Mouse (Mus musculus) stomach, embryonic 14.5 days (tissue): ENCODE results near the gene Fbl. TPM values are rescaled to one million over a fixed set of nuclear protein-coding genes. Genes with fewer than 3 reads are reported as not detected.

Experiments
- ATAC-seq: fragments of 200-750 bp; cut with Nextera tagmentation; 2 replicates; pipeline ENCODE4 v1.8.0; 2017; ENCODE audit warnings: low read depth, moderate TSS enrichment; ENCODE audit not compliant: insufficient number of reproducible peaks, insufficient read depth, low FRiP score
- H3K27ac ChIP-seq: fragments of 300-500 bp; sonication (generic); 2 replicates; pipeline ENCODE4 v1.5.1; 2014; ENCODE audit warnings: mild to moderate bottlenecking, low read length, moderate library complexity, mixed read lengths
- H3K27me3 ChIP-seq: fragments of 300-500 bp; sonication (generic); 2 replicates; pipeline ENCODE4 v1.6.1; 2014; ENCODE audit warnings: low read length, control low read depth, mixed read lengths; ENCODE audit not compliant: control insufficient read depth, insufficient read depth
- H3K36me3 ChIP-seq: fragments of 300-500 bp; sonication (generic); 2 replicates; pipeline ENCODE4 v1.6.1; 2014; ENCODE audit warnings: mild to moderate bottlenecking, control low read depth, low read length, moderate library complexity, mixed read lengths; ENCODE audit not compliant: control insufficient read depth, insufficient read depth
- H3K4me1 ChIP-seq: fragments of 300-500 bp; sonication (generic); 2 replicates; pipeline ENCODE4 v1.6.1; 2014; ENCODE audit warnings: low read length, control low read depth, mixed read lengths; ENCODE audit not compliant: control insufficient read depth, insufficient read depth
- H3K4me2 ChIP-seq: fragments of 300-500 bp; sonication (generic); replicated peaks from 2 replicates; pipeline ENCODE4 v1.6.1; 2014; ENCODE audit warnings: low read depth, low read length, control low read depth
- H3K4me3 ChIP-seq: fragments of 300-500 bp; sonication (generic); 2 replicates; pipeline ENCODE4 v1.5.1; 2014; ENCODE audit warnings: low read depth, low read length, control low read depth
- H3K9ac ChIP-seq: fragments of 300-500 bp; sonication (generic); replicated peaks from 2 replicates; pipeline ENCODE4 v1.6.1; 2014; ENCODE audit warnings: low read depth, mild to moderate bottlenecking, control low read depth, low read length, moderate library complexity, mixed read lengths
- H3K9me3 ChIP-seq: fragments of 300-500 bp; sonication (generic); 2 replicates; pipeline ENCODE4 v1.6.1; 2016; ENCODE audit warnings: low read depth, low read length, control low read depth; ENCODE audit not compliant: control insufficient read depth
- WGBS: fragments of 180-500 bp; shearing (Covaris S2); extraction: QIAGEN DNeasy Blood & Tissue Kit; methylation state at CpG from one replicate; pipeline ENCODE4 v1.1.7; 2014; 5-methylcytosine and 5-hydroxymethylcytosine counted together
- polyA plus RNA-seq: library from polyadenylated mRNA; unstranded; fragments of >200 nt; fragmentation: Nextera tagmentation; extraction: Ambion mirVana; gene quantifications from 2 replicates; pipeline ENCODE4 v1.2.1, GENCODE M21; 2014

Gene Fbl
- polyA plus RNA-seq, 1 experiment from 2014 or later: 41.8 TPM

GRCm38 (mm10) chr7:28159893-28160292, 9.6 kb upstream of the Fbl start:
- H3K9ac ChIP-seq: no peak overlapping the region
- WGBS: 79% methylated on average over 3 of the region's 3 CpGs
- no peak overlapping the region for H3K4me2 ChIP-seq
- H3K4me3 ChIP-seq: no peak overlapping the region
- no peaks in the 10 kb centered on the region for H3K4me1 ChIP-seq
- no peak overlapping the region for H3K27ac ChIP-seq
- no peaks in the 10 kb centered on the region for H3K9me3 ChIP-seq
- H3K27me3 ChIP-seq: no peaks in the 10 kb centered on the region
- no peaks in the 10 kb centered on the region for H3K36me3 ChIP-seq
- ATAC-seq: no peak

- 44% methylated on average over 9 of the region's 9 CpGs for WGBS
- H3K9me3 ChIP-seq: no peaks in the 10 kb centered on the region
- H3K27me3 ChIP-seq: no peaks in the 10 kb centered on the region
- H3K4me1 ChIP-seq: no peaks in the 10 kb centered on the region
- H3K27ac ChIP-seq: no peak overlapping the region
- no peak overlapping the region for H3K9ac ChIP-seq
- no peak overlapping the region for H3K4me3 ChIP-seq
- H3K4me2 ChIP-seq: no peak overlapping the region
- no peak for ATAC-seq
- H3K36me3 ChIP-seq: no peaks in the 10 kb centered on the region
Measured at GRCm38 (mm10) chr7:28161163-28161749, 8.3 kb upstream of the Fbl start.

- no peaks in the 10 kb centered on the region for H3K36me3 ChIP-seq
- no peak overlapping the region for H3K4me3 ChIP-seq
- no peak overlapping the region for H3K27ac ChIP-seq
- H3K9me3 ChIP-seq: no peaks in the 10 kb centered on the region
- WGBS: 79% methylated on average over 6 of the region's 6 CpGs
- peaks cover 4% of the 10 kb centered on the region for H3K4me1 ChIP-seq
- H3K27me3 ChIP-seq: no peaks in the 10 kb centered on the region
- no peak for ATAC-seq
- H3K4me2 ChIP-seq: no peak overlapping the region
- no peak overlapping the region for H3K9ac ChIP-seq
Measured at GRCm38 (mm10) chr7:28165406-28165805, 4.1 kb upstream of the Fbl start.

GRCm38 (mm10) chr7:28168320-28169115, 992 bp upstream of the Fbl start:
- WGBS: 9% methylated on average over 9 of the region's 9 CpGs

GRCm38 (mm10) chr7:28175358-28175757, 5.8 kb downstream of the Fbl start:
- no peak overlapping the region for H3K4me2 ChIP-seq
- H3K4me3 ChIP-seq: no peak overlapping the region
- WGBS: 87% methylated on average over 4 of the region's 4 CpGs
- no peaks in the 10 kb centered on the region for H3K27me3 ChIP-seq
- ATAC-seq: no peak
- peaks cover 28% of the 10 kb centered on the region for H3K36me3 ChIP-seq
- no peak overlapping the region for H3K9ac ChIP-seq
- H3K4me1 ChIP-seq: peaks cover 12% of the 10 kb centered on the region
- no peaks in the 10 kb centered on the region for H3K9me3 ChIP-seq
- no peak overlapping the region for H3K27ac ChIP-seq

More at GRCm38 (mm10) chr7:28168320-28169115, 992 bp upstream of the Fbl start:
- H3K27me3 ChIP-seq: no peaks in the 10 kb centered on the region
- peak overlapping the region; percentile 83 for H3K4me2 ChIP-seq
- peaks cover 15% of the 10 kb centered on the region for H3K4me1 ChIP-seq
- H3K9ac ChIP-seq: peak overlapping the region; percentile 34
- peak overlapping the region; percentile 91; the same call in 1 of the 2 replicates for H3K27ac ChIP-seq
- no peaks in the 10 kb centered on the region for H3K36me3 ChIP-seq
- no peaks in the 10 kb centered on the region for H3K9me3 ChIP-seq
- peak overlapping the region; percentile 81 for H3K4me3 ChIP-seq
- ATAC-seq: no peak

GRCm38 (mm10) chr7:28179228-28179627, 9.7 kb downstream of the Fbl start, which contains the start of gene Dyrk1b:
Dyrk1b (plus strand) TSS chr7:28179469.
- Histone ChIP-seq H3K27me3 (no peaks in the 10 kb centered on the region), H3K4me2 (peak within 1 kb of the TSS; percentile 92), H3K4me1 (peaks cover 6% of the 10 kb centered on the region; the same call in 1 of the 2 replicates), H3K4me3 (peak within 1 kb of the TSS; percentile 97), H3K27ac (peak within 1 kb of the TSS; percentile 90), H3K36me3 (peaks cover 59% of the 10 kb centered on the region), H3K9me3 (no peaks in the 10 kb centered on the region), H3K9ac (peak within 1 kb of the TSS; percentile 80)
- peak; percentile 91 for ATAC-seq
- 0% methylated on average over 25 of the region's 25 CpGs for WGBS

GRCm38 (mm10) chr7:28179741-28180377, 10.3 kb downstream of the Fbl start:
- Histone ChIP-seq H3K4me1 (peaks cover 6% of the 10 kb centered on the region; the same call in 1 of the 2 replicates), H3K27ac (peak overlapping the region; percentile 90), H3K36me3 (peaks cover 65% of the 10 kb centered on the region), H3K4me3 (peak overlapping the region; percentile 97), H3K9ac (peak overlapping the region; percentile 80), H3K4me2 (peak overlapping the region; percentile 92), H3K9me3 (no peaks in the 10 kb centered on the region), H3K27me3 (no peaks in the 10 kb centered on the region)
- ATAC-seq: peak; percentile 95
- WGBS: under 1% methylated on average over 47 of the region's 56 CpGs

- H3K27ac ChIP-seq: no peak overlapping the region
- H3K36me3 ChIP-seq: peaks cover 66% of the 10 kb centered on the region
- peaks cover 6% of the 10 kb centered on the region; the same call in 1 of the 2 replicates for H3K4me1 ChIP-seq
- peak overlapping the region; percentile 77; the same call in 1 of the 2 replicates for H3K9ac ChIP-seq
- no peaks in the 10 kb centered on the region for H3K9me3 ChIP-seq
- H3K4me2 ChIP-seq: peak overlapping the region; percentile 92
- no peaks in the 10 kb centered on the region for H3K27me3 ChIP-seq
- 78% methylated on average over 5 of the region's 5 CpGs for WGBS
- peak overlapping the region; percentile 97 for H3K4me3 ChIP-seq
- no peak for ATAC-seq
Measured at GRCm38 (mm10) chr7:28180890-28181289, 11.4 kb downstream of the Fbl start.
